Mouse (Mus musculus) liver, postnatal 0 days (tissue): ENCODE data around the gene Sp7.

Experiments
- CTCF ChIP-seq: sonication (generic); IDR thresholded peaks from 2 replicates; pipeline ENCODE4 v1.5.1; 2016; ENCODE audit warnings: antibody characterized with exemption, low read depth
- EP300 ChIP-seq: IDR thresholded peaks from 2 replicates; pipeline ENCODE4 v1.6.1; 2016; ENCODE audit warnings: antibody characterized with exemption, low read depth, mild to moderate bottlenecking

DNA sequence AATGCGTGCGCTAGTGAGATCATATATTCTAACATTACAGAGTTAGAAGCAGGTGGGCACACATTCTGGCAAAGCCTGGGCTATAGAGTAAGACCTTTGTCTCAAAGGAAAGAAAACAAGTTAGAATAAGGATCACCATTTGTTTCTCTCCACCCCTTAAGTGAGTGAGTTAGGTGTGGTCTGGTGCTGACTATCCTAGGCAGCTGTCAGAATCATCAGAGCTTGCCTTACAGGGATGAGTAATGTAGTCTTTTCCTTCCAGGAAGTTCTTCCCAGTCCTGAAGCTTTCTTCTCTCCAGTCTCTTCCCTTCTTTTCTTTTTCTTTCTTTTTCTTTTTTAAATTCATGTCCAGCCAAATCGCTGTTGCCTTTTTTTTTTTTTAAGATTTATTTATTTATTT is 35.2 kb upstream of the Sp7 start:
- TF ChIP-seq CTCF, result no peak
- TF ChIP-seq EP300, result no peak
